Mouse (Mus musculus): ENCODE measurements at regions not wholly inside any gene's neighbourhood (a gene's known extent, or its start where the extent isn't known, plus 50 kb on each side); places are given as distances from the start of the nearest gene placed in this dataset.
"Not testable (repeated sequence)": the region's sequence is repeated elsewhere in the genome, so short reads cannot be mapped to it uniquely, and the experiment has no call there.

DNA sequence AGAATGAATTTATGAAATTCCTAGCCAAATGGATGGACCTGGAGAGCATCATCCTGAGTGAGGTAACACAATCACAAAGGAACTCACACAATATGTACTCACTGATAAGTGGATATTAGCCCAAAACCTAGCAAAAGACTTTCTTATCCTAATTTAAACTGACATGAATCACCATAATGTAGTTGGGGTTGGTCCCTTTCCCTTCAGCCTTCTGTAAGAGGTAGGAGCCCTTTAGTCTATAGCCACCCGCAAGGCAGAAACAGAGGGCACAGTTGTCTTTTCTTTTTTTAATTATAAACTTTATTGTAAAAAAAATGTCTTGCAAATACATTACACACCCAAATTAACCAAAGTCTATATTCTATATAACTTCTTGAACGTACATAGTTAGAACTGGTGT lies 81.3 kb downstream of the Ogfrl1 start:
- DNase-seq (ENCODE audit: extremely low spot score): not testable (repeated sequence)

DNA sequence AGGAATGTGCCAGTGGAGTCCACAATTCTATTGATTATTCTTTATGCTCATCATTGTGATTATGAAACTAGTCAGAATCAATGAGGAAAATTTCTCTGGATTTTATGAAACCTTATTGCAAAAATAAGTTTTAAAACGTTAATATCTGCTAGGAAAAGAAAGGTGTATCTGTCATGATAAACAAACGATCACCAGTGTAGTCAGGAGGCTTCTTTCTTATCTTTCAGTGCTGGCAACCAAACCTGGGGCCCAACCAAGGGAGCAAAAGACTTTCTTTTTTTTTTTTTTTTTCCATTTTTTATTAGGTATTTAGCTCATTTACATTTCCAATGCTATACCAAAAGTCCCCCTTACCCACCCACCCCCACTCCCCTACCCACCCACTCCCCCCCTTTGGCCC lies 82.7 kb downstream of the Ogfrl1 start:
- not testable (repeated sequence) for DNase-seq (ENCODE audit: extremely low spot score)

DNA sequence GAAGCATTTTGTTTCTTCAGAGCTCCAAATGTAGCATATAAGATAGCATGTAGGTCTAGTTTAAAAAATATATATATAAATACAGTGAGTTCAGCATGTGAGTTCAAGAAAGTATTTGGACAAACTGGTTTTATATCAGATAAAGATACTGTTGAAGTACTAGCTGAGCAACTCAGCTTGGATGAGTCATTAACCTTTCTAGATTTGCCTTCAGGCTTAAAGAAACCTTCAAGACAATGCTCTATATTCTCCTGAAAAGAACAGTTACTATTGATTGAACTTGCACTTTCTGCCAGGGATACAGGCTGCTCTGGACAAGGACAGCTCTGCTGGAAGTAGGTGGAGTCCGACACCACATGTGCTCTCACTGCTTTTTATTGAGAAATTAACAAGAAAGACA lies 104.9 kb downstream of the Ogfrl1 start:
- no peak for DNase-seq (ENCODE audit: extremely low spot score)

- DNase-seq (ENCODE audit: extremely low spot score): no peak
Observed at GRCm38 (mm10) chr1:23286741-23287140, 110.8 kb downstream of the Ogfrl1 start.

- no peak for DNase-seq (ENCODE audit: extremely low spot score)
Observed at GRCm38 (mm10) chr1:23282870-23283219, 114.7 kb downstream of the Ogfrl1 start.

DNA sequence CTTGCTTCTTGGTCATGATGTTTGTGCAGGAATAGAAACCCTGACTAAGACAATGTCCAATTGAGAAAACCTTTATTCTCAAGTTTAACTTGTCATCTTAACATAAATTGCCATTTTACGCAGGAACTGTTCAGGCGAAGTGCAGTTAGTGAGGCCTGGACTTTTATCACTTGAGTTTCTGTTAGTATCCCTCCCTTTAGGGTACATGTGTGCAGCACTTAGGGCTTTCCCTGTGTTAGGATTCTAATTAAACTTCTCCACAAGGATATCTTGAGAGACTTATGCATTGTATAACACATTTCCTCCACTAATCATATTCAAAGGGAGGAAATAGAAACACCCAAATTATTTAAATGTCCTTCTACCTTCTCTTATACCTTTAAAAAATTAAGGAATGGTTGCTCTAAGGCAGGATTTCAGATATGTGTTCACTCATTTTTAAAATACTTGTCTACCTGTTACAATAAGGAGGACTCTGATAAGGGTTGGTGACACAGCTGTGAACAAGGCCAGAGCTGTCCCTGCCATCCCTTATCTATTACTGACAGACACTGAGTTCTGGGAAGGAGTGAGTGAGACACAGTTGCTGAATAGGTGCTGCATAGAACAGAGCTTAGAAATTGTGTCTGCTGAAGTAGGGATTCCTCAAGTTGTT lies 115.2 kb downstream of the Ogfrl1 start:
- no peak for DNase-seq (ENCODE audit: extremely low spot score)

GRCm38 (mm10) chr1:23279827-23280226 lies 117.7 kb downstream of the Ogfrl1 start:
- DNase-seq (ENCODE audit: extremely low spot score): no peak

GRCm38 (mm10) chr1:23272077-23272476 lies 125.5 kb downstream of the Ogfrl1 start:
- no peak for DNase-seq (ENCODE audit: extremely low spot score)

- DNase-seq (ENCODE audit: extremely low spot score): peak; percentile 7
Observed at GRCm38 (mm10) chr1:23270910-23271822, 126.4 kb downstream of the Ogfrl1 start.

- DNase-seq (ENCODE audit: extremely low spot score): no peak
Observed at GRCm38 (mm10) chr1:23268062-23268461, 129.5 kb downstream of the Ogfrl1 start.

GRCm38 (mm10) chr1:23265556-23266232 lies 131.9 kb downstream of the Ogfrl1 start:
- no peak for DNase-seq (ENCODE audit: extremely low spot score)

DNA sequence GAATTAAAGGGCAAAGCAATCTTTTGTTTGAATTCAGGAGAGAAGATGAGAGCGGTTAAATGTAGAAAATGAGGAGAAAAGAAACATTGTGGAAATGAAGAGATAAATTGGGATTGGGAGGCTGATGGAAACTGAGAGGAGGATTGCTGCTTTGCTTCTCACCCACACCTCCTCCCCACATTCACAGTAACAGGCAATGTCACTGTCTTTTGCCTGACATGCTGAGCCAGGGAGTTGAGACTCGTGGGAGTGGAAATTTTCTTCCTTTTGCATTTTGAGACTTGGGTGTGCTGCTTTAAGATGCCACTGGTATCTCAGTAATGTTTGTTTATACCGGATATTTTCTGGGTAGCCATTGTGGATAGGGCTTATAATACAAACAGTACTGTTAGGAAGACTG lies 133.3 kb downstream of the Ogfrl1 start:
- DNase-seq (ENCODE audit: extremely low spot score): no peak

DNA sequence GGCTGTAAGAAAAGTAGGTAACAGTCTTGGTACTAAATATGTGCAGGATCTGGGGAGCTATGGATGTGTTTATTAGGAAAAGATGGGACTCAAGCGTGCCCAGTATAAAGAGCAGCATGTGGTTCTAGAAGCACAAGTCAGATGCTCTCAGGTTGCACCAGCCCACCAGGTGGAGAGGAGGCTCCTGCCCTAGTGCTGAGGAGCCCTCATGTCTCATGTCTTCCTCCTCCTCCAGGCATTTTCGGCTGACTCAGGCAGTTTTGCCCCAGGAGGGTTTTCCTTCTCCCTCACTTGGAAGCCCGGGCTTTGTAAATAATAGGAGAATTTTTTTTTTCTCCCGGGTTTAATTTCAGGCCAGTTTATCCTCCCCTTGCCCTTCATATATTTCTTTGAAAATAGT lies 133.8 kb downstream of the Ogfrl1 start:
- DNase-seq (ENCODE audit: extremely low spot score): no peak

DNA sequence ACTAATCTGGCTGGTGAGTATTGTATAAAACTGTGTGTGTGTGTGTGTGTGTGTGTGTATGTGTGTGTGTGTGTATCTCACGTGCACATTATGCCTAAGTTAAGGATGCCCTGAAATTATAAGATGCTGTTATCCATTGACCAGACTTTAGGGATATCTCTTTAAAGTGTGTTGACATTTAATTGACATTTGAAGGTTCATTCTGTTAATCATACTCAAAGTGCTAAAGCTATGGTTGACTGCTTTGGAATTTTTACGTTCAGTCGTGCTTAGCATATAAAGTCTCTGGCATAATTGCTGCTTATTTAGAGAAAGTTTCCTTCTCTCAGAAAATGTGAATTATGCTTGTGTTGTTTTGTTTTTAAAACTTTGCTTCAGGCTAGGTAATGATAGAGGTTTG lies 135.9 kb downstream of the Ogfrl1 start:
- no peak for DNase-seq (ENCODE audit: extremely low spot score)

- no peak for DNase-seq (ENCODE audit: extremely low spot score)
Observed at GRCm38 (mm10) chr1:23257306-23257895, 140.2 kb downstream of the Ogfrl1 start.

GRCm38 (mm10) chr1:23256630-23257001 lies 141.0 kb downstream of the Ogfrl1 start:
- DNase-seq (ENCODE audit: extremely low spot score): peak; percentile 85

DNA sequence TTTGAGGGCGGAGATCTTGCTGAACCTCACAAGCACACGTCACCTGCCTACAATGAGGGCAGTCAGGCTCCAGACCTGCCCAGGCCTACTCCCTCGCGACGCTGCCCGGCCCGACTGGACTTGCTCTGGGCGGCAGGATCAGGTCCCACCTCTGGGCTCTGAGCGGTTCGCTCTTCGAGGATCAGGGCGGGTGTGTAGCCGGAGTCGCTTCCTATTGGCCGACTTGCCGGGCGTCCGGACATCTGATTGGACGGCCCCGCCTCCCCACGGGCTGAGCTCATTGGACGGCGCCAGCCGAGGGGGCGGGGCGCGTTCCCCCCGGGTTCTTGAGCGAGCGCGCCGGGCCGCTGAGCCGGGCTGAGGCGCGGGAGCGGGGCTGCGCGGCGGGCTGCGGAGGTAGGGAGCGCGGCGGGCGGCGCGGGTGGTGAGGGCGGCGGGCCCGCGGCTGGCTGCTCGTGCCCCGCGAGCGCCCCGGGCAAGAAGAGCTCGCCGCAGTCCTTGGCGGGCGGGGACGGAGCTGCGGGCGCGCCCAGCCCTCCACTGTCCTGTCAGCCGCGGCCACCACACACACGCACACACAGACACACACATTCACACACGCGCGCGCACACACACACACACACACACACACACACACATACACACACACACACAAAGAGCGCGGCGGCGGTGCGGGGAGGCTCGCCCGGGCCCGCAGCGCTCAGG lies 141.5 kb downstream of the Ogfrl1 start:
- DNase-seq (ENCODE audit: extremely low spot score): peak; percentile 92

DNA sequence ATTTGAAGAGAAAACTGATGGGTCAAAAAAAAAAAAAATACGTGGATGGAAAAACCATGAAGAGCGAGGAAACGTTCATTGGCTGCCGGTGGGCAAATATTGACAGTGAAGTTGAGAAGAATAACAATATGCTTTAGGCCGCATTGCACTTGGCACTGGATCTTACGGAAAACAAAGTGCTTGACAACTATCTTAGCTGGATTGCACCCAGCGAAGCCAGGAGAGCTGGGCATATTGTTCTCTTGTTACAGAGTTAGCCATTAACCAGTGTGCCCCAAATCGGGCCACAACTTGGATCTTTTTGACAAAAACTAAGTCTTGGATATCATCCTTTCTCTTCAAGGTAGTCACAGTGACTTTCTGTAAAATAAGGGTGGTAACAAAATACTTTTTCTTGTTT lies 143.3 kb downstream of the Ogfrl1 start:
- no peak for DNase-seq (ENCODE audit: extremely low spot score)

DNA sequence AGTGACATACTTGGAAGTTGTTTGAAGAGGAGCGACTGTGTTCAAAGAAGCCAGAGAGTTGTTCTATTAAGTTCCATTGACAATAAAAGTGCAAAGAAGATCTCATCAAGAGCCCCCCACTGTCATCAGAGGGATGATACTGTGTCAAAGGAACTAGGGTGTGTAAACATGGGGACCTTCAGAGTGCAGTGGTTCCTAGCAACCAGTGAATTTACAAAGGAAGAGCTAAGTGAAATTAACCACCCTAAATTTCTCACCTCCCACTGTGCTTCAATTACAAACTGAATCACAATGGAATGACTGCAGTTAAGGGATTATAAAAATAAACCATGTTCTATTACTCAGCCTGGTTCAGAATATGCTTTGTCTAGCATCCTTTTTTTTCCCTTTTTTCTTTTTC lies 129.5 kb upstream of the 4933415F23Rik start:
- DNase-seq (ENCODE audit: extremely low spot score): no peak

GRCm38 (mm10) chr1:23228478-23228877 lies 126.4 kb upstream of the 4933415F23Rik start:
- no peak for DNase-seq (ENCODE audit: extremely low spot score)

- no peak for DNase-seq (ENCODE audit: extremely low spot score)
Observed at GRCm38 (mm10) chr1:23214462-23215158, 112.6 kb upstream of the 4933415F23Rik start.

Data from embryo, embryonic 9.5 days (tissue).